Mouse (Mus musculus): ENCODE results near the gene Card6. TPM values are rescaled to one million over a fixed set of nuclear protein-coding genes. Genes with fewer than 3 reads are reported as not detected.
"Not testable (repeated sequence)": the region's sequence is repeated elsewhere in the genome, so short reads cannot be mapped to it uniquely, and the experiment has no call there.

The Card6 gene
- total RNA-seq, 1 experiment from 2014 or later, result 0.41 TPM

DNA sequence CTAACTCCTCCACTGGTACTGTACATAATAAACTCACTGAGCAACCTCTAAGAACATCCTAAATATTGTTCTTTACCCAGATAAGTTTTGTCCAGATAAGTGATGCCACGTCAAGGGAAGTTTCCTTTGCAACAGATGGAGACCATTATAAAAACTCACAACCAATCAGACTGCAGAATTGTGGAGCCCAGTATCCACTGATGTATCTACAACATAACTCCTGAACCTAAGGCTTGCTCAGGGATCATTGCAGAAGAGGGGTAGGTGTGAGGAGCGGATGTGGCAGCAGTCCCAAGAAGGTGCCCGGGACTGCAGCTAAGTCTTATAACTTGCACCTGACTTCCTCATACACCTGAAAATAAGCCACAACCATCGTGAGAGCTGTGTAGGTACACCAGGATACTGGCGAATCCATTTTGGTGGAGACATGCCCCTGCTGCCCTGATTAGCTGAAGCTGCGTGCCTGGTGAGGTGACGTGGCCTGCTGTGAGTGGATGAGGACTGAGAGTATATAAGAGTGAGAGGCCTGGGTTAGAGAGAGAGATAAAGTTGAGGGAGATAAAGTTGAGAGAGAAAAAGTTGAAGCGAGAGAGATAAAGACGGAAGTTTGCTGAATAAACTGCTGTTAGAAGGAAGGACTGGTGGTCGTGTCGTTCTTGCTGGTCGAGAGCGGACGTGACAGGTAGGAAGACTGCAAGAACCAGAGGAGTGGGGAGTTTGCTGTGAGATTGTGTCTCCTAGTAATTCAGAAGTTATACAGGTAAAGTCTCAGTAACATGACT is 22.7 kb upstream of the Card6 start:
- ATAC-seq (replicated peaks; ENCODE audit: low read depth, poor library complexity, severe bottlenecking), result not testable (repeated sequence)

DNA sequence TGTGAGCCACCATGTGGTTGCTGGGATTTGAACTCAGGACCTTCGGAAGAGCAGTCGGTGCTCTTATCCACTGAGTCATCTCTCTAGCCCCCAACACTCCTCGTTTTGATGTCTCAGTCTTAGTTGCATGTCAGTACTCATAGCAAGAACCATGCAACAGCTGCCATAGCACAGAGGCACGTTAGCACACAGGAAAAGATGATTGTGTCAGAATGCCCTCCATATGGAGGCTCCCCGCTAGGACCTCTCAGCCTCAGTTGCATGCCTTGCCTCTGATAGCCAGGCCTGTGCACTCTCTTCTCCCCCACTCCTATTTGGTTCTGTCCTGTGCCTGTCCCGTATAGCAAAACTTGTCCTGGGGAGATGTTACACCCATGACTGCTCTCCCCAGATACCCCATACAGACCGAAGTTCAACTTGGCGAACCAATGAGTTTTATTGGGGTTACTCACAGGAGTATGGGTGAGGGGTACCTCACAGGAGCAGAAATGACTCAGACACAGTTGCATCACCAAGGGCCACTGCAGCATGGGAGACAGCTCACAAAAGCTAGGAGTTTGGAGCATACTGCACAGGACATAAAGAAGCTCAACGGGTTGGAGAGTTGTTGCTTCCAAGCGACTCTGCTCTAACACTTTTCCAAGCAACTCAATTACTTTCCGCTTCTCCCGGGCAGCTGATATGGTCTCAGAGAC is 20.9 kb upstream of the Card6 start:
- no peak for ATAC-seq (replicated peaks; ENCODE audit: low read depth, poor library complexity, severe bottlenecking)

DNA sequence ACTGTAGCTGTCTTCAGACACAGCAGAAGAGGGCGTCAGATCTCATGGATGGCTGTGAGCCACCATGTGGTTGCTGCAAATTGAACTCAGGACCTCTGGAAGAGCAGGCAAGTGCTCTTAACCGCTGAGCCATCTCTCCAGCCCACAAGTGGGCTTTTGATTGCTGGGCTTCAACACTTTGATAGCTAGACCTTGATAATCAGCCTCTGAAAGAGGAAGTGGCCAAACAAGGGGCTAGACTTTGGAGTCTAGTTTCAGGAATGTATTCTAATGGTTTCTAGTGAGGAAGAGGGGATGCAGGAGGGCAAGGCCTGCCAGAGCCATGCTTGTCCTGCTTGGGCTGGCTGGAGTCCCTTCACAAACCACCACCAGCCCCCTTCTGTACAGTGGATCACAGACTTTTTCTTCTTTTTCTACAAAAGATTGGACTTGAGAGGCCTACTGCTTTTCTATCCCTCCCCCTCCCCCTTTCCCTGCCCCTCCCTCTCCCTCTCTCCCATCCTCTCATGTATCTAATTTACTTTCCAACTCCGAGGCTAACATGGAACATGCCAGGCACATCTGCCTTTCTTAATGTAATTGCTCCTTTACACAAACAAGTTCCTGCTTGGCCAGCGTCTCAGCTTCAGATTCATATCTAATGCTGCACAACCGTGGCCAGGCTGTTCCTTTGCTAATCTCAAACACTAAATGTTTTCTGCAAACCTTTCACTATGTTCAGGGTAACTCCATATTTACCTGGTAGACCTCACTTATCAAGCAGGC is 20.0 kb upstream of the Card6 start:
- peak; percentile 86 for ATAC-seq (replicated peaks; ENCODE audit: low read depth, poor library complexity, severe bottlenecking)

DNA sequence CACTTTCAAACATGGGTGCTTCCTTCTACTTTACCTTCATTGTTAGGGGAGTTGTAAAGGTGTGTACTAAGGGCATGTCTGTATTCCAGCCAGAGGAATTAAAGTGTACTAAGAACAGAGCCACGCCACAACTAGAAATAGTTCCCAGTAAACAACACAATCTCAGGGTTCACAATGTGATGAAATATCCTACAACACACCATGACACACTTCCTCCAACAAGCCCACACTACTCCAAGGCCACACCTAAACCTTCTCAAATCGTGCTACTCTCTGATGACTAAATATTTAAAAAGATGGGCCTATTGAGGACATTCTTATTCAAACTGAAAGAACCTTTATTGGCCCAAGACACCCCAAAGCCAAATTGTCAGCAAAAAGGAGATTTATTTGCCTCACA is 19.1 kb upstream of the Card6 start:
- ATAC-seq (replicated peaks; ENCODE audit: low read depth, poor library complexity, severe bottlenecking), result no peak

DNA sequence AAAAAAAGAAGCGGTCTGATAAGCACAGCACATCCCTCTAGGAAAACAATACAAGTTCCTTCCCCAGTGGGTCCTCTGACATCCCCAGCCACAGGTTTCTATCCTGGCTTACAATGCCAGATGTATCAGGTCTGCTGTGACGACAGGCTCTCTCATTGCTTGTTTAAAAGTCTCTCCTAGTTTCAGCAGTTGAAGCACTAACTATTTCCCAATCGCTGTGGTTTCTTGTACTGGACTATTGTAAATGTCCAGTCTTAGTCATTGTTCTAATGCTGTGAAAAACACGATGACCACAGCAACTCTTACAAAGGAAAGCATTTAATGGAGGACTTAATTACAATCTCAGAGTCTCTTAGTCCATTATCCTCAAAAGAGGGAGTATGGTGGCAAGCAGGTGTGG is 18.1 kb upstream of the Card6 start:
- ATAC-seq (replicated peaks; ENCODE audit: low read depth, poor library complexity, severe bottlenecking), result 0 out of 2 replicates have a peak, but pooled peaks have one; percentile 13

DNA sequence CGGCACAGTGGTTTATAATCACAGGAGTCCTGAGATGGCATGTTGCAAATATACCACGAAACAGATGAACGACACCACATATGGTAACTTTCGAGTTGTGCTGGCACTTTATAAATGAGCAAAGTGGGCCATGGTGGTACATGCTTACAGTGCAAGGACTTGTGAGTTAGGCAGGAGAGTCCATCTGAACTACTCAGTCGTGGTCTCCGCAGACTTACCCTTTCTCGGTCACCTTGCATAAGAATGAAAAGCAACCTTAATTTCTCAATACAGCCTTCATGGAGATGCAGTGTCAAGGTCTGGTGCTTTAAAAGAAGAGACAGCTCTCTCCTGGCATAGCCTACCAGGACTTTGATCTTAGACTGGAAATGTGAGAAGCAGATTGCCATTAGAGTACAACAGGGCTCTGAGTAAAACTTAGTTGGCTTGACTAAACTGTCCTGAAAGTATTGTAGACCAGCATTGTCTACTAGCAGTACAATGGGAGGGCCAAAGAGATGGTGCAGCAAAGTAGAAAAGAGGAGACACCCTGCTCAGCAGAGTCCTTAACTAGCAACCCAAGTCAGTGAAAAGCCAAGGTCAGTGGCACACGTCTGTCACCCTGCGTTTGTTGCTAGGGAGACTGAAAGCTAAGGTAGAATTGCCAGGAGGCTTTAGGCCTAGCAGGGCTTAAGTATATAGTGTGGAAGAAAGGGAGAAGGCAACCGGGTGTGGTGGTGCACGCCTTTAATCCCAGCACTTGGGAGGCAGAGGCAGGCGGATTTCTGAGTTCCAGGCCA is 13.4 kb upstream of the Card6 start:
- ATAC-seq (replicated peaks; ENCODE audit: low read depth, poor library complexity, severe bottlenecking), result no peak

DNA sequence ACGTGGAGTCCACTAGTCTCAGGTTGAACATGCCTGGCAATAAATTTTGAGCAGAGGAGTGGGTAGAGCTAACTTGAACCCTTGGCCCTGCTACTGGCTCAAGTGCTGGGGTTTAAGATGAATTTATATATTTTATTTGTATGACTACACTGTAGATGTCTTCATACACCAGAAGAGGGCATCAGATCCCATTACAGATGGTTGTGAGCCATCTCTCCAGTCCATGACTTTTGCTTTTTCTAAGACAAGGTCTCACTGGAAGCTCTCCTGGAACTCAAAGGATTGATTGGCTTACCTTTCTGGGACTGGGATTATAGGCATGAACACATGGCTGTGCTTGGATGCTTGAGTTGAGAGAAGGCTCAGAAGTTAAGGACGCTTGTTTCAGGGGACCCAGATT is 11.4 kb upstream of the Card6 start:
- ATAC-seq (replicated peaks; ENCODE audit: low read depth, poor library complexity, severe bottlenecking), result no peak

DNA sequence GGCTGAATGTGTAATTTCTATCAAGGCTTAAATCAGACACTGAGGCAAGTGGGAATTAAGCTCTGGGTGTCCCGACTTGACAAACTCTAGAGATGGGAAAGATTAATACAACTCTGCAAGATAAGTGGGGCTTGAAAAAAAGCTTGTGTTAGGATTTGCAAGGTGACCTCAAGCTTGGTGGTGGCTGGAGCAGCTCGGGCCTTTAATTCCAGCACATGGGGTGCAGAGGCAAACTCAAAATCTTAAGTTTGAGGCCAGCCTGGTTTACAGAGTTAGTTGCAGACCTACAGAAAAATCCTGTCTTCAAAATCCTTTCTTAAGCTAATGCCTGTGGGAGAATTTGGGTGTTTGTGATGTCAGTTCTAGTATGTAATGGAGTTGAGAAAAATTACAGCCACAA is 10.9 kb upstream of the Card6 start:
- ATAC-seq (replicated peaks; ENCODE audit: low read depth, poor library complexity, severe bottlenecking), result no peak

DNA sequence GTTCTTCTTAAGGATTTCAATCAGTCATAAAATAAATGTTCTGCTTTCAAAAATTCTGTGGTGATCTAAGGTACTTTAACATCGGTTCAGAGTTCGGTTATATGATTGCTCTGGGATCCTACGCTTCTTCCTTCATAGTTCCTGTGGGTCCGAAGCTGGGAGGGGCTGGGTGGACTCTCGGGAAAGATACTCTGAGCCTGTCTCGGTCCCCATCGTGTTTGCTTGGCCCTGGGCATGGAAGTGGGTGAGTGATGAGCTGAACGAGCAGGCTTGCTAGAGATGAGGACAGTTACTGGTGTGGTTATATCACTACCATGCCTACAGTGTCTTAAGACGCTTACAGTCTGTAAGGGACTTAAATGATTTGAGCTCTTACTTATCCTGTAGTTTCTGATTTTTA is 10.3 kb upstream of the Card6 start:
- no peak for ATAC-seq (replicated peaks; ENCODE audit: low read depth, poor library complexity, severe bottlenecking)

DNA sequence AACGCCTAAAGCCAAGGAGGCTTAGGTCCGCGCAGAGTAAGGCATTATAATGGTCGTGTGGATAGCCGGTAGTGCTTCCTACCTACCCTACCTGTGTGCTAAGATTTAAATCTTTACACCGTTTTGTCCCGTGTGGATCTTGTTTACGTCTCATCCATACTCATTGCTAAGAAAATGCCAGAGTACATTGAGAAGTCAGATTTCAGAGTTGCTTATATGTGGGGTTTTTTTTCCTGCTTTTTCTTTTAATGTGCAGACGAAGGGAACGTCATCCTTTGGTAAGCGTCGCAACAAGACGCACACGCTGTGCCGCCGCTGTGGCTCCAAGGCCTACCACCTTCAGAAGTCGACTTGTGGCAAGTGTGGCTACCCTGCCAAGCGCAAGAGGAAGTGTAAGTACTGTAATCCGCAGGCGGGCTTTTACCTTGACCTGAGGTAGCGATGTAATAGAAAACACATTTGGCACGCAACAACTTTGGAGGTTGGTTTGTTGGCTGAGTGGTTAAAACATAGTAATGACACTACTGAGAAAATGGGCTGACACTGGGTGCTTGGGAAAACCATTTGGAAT is 8.8 kb upstream of the Card6 start:
- ATAC-seq (replicated peaks; ENCODE audit: low read depth, poor library complexity, severe bottlenecking), result no peak

DNA sequence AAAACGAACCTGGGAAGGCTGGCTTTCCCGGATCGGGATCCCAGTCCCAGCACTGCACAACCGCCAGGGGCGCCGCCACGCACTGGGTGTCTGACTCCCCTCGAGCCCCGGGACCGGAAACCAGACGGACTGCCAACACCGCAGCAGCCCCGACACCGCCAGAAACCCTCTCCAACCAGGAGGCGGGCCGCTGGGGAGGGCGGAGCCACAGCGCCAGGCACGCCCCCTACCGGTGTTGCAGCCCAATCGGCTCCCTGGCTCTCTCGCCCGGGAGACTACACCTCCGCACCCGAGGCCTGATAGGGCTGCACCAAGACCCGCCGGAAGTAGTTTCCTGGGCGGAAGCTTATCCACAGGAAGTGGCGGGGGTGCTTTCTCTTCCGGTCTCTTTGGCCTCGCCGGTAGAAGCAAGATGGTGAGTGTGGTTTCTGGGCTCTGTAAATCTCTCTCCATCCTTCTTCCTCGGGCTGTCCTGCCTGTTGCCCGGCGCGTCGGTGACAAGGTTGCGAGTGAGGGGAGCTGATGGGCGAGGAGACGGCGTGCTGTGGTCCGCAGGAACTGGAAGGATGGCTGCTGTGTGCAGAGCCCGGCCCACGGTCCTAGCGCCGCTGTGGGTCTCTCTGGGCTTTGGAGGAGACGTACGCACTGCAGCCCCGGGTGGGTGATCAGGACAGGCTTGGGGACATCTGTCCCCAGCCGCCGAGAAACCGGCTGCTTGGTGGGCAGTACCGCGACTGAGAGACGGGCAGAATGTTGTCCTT is 8.1 kb upstream of the Card6 start, which contains the start of gene Rpl37:
Gene Rpl37 (plus strand): TSS at position 376 of the 761 bp plus-strand sequence.
- peak; percentile 94 for ATAC-seq (replicated peaks; ENCODE audit: low read depth, poor library complexity, severe bottlenecking)

DNA sequence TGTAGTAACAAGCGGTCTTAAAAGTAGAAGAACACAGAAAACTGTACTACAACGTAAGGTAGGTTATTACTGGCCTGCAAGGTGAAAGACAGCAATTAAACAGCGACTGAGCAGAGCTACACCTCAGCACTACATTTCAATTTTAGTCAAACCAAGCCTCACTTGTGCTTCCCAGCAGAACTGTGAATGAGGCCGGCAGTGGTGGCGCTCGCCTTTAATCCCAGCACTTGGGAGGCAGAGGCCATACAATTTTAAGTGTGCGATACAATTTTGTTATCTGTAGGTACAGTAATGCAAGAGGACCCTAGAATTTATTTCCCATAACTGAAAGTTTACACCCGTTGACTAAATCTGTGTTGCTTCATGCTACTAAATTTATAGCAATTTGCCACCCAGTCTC is 6.8 kb upstream of the Card6 start:
- no peak for ATAC-seq (replicated peaks; ENCODE audit: low read depth, poor library complexity, severe bottlenecking)

DNA sequence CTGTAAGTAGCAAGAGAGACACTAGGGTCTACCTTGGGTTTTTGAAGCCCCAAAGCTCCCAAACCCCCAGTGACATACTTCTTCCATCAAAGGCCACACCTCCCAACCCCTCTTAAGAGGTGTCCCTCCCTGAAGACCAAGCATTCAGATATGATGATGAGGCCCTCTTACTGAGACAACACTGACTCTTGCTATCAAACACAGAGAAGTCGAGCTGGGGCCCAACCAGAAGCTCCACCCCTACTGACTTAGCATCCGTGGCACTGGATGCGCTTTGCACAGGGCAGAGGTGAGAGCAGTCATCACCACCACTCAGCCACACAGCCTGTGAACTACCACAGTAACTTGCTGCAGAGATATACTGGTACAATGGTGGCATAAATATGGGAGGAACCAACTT is 4.3 kb upstream of the Card6 start:
- no peak for ATAC-seq (replicated peaks; ENCODE audit: low read depth, poor library complexity, severe bottlenecking)

DNA sequence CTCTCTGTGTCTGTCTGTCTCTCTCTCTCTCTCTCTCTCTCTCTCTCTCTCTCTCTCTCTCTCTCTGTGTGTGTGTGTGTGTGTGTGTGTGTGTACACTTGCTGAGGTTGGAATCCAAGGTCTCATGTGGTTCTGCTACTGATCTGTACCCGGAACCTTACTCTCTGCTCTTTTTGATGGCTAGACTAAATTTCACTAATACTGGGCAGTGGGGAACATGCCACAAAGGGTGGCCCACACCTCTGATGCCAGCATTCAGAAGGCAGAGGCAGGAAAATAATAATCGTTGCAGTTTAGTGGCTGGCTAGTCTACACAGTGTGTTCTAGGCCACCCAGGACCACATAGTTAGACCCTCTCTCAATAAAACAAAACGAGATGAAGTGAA is 309 bp upstream of the Card6 start:
- ATAC-seq (replicated peaks; ENCODE audit: low read depth, poor library complexity, severe bottlenecking), result peak; percentile 27; the same call in 1 of the 2 replicates

DNA sequence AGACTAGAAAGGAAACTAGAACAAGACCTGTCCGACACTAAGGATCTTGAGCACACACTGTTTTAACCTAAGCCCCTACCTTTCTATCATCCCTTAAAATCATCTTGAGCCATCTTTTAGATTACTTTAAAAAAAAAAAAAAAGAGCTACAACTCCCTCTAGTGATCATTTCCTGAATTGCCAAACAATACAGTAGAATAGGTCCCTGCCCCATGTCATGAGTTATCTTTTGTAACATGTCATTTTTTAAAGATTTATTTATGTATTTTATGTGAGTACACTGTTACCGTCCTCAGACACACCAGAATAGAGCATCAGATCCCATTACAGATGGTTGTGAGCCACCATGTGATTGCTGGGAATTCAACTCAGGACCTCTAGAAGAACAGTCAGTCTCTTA is 2.0 kb downstream of the Card6 start:
- ATAC-seq (replicated peaks; ENCODE audit: low read depth, poor library complexity, severe bottlenecking), result peak; percentile 50

DNA sequence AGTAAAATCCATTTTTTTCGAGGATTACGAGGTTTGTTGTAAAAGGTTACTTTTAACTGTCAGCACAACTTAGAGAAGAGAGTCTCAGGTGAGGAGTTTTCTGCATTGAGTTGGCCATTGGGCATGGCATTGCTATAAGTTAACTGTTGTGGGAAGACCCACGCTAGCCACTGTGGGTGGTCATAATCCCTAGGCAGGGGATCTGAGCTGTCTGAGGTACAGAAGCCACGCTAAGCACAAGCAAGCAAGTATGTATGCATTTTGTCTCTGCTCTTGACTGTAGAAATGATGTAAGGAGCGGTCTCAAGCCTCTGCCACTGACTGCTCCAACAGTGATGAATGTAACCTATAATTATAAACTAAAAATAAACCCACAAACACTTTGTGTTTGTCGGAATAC is 2.4 kb downstream of the Card6 start:
- ATAC-seq (replicated peaks; ENCODE audit: low read depth, poor library complexity, severe bottlenecking), result no peak

DNA sequence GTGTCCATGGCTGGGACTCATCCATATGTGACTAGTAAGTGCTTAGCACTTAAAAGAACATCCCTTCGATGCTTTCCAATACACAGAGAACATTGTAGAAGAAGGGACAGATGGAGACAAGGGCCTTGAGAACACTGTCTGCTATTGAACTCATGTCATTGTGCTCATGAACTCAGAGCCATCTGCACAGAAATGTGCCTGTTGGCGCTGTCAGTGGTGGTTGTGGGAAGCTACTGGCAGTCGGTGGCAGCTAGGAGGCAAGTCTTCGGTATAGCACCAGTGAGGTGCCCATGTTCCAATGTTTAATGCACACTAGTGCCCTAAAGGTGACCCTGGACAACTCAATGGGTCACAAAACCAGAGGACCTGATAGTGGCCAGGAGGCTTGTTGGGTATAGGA is 6.0 kb downstream of the Card6 start:
- ATAC-seq (replicated peaks; ENCODE audit: low read depth, poor library complexity, severe bottlenecking), result no peak

DNA sequence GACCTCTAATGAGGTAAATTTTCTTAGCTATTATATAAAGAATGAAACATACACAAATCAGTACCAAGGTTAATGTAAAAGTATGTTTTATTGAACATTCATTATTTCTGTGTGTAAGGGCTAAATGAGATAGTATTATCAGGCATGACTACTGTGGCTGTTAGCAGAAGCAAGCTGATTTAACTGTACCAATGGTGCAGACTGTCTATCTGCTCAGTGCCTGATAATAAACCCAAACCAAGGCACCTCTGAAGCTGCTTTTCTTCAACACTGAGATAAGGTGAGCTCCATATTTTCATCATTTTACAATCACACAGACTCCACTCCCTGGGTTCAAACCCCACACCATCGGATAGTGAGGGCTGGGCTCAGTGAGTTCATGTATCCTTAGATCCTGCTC is 11.0 kb downstream of the Card6 start:
- peak; percentile 47; the same call in 1 of the 2 replicates for ATAC-seq (replicated peaks; ENCODE audit: low read depth, poor library complexity, severe bottlenecking)

Data from common myeloid progenitor, adult 5-6 weeks (primary cell).